Mouse (Mus musculus): Measurements from ENCODE around the gene Krtap19-2.

DNA sequence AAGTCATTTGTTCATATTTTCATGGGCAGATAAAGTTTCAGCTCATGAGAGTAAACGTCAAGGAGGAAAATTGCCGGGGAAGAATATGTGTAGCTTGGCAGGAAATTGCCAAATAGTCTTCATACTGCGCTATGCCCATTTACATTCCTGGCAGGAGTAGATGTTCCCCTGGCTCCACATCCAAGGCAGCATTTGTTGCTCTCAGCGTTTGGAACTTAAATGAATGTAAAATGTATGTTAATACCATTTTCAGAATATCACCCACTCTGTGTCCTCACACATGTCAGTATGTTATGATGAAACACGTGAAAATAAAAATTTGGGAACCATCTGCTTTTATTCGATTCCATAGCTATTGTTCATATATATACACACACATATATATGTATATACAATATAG is 12.8 kb upstream of the Krtap19-2 start:
- TF ChIP-seq CTCF (IDR thresholded peaks at IDR 0.05; ENCODE audit: low read depth) (no peak), EP300 (IDR thresholded peaks at IDR 0.05; ENCODE audit: low read depth) (no peak)

All from liver, embryonic 14.5 days (tissue).